Mouse (Mus musculus) small intestine, adult 2 months (tissue): ENCODE results near the gene Lrrc57. TPM values are rescaled to one million over a fixed set of nuclear protein-coding genes. Genes with fewer than 3 reads are reported as not detected.

Experiments
- H3K27ac ChIP-seq: fragments of 200-500 bp; 2 replicates; pipeline ENCODE4 v1.5.1; 2012; ENCODE audit warnings: low read depth, low read length, control low read depth, inconsistent platforms; ENCODE audit not compliant: insufficient read depth
- H3K27me3 ChIP-seq: fragments of 200-500 bp; 2 replicates; pipeline ENCODE4 v1.6.1; 2012; ENCODE audit warnings: mild to moderate bottlenecking, moderate library complexity, low read length, inconsistent platforms; ENCODE audit not compliant: control insufficient read depth, insufficient read depth
- H3K36me3 ChIP-seq: fragments of 200-500 bp; 2 replicates; pipeline ENCODE4 v1.6.1; 2012; ENCODE audit warnings: mild to moderate bottlenecking, low read length, control low read depth, inconsistent platforms; ENCODE audit not compliant: control insufficient read depth, insufficient read depth
- H3K4me1 ChIP-seq: fragments of 200-500 bp; 2 replicates; pipeline ENCODE4 v1.6.1; 2012; ENCODE audit warnings: low read length, inconsistent platforms, mixed read lengths; ENCODE audit not compliant: control insufficient read depth, insufficient read depth, insufficient read length
- H3K4me3 ChIP-seq: fragments of 200-500 bp; 2 replicates; pipeline ENCODE4 v1.5.1; 2012; ENCODE audit warnings: low read depth, mild to moderate bottlenecking, control low read depth, inconsistent platforms, low read length, moderate library complexity
- CTCF ChIP-seq: fragments of 200-500 bp; IDR thresholded peaks from 2 replicates; pipeline ENCODE4 v1.5.1; 2012; ENCODE audit warnings: low read depth, mild to moderate bottlenecking, control low read depth, inconsistent platforms, low read length, moderate library complexity, mixed read lengths; ENCODE audit not compliant: insufficient replicate concordance, insufficient read length; ENCODE audit errors: extremely low read depth
- POLR2A ChIP-seq: fragments of 200-500 bp; IDR thresholded peaks from 2 replicates; pipeline ENCODE4 v1.6.1; 2012; ENCODE audit warnings: low read depth, mild to moderate bottlenecking, control low read depth, inconsistent platforms, low read length, moderate library complexity
- WGBS: fragments of 180-500 bp; shearing (Covaris S2); methylation state at CpG from one replicate; pipeline ENCODE4 v1.1.7; 2018; 5-methylcytosine and 5-hydroxymethylcytosine counted together
- polyA plus RNA-seq: library from polyadenylated mRNA; depleted of rRNA; stranded (reverse); fragments of >200 nt; gene quantifications from 2 replicates; pipeline ENCODE4 v1.2.3, GENCODE M21; 2012; rRNA removed

Gene Lrrc57
- polyA plus RNA-seq, 1 experiment = 13.1 TPM

DNA sequence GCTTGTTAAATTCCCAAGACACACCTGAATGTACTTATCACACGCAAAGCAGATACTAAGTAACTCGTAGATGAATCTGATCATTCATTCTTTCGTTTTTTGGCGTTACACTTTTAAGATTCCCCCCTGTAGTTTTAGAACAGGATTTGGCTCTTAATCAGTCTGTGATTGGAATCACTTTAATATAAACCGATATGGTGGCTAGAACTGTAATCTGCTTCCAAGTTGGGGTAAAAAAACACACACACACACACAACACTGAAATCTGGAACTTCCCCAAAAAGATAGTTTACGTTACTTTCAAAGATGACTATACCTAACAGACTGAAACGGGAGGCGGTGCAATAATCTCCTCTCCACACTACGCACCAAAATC, 46.5 kb downstream of the Lrrc57 start:
- 6% methylated on average over 9 of the region's 9 CpGs for WGBS
- Histone ChIP-seq H3K36me3 (no peaks in the 10 kb centered on the region; the same call in 1 of the 2 replicates), H3K4me1 (no peaks in the 10 kb centered on the region; the same call in 1 of the 2 replicates), H3K4me3 (peak overlapping the region; percentile 83; the same call in 1 of the 2 replicates), H3K27me3 (no peaks in the 10 kb centered on the region), H3K27ac (peak overlapping the region; percentile 12; the same call in 1 of the 2 replicates)
- TF ChIP-seq POLR2A = no peak
- no peak for TF ChIP-seq CTCF

DNA sequence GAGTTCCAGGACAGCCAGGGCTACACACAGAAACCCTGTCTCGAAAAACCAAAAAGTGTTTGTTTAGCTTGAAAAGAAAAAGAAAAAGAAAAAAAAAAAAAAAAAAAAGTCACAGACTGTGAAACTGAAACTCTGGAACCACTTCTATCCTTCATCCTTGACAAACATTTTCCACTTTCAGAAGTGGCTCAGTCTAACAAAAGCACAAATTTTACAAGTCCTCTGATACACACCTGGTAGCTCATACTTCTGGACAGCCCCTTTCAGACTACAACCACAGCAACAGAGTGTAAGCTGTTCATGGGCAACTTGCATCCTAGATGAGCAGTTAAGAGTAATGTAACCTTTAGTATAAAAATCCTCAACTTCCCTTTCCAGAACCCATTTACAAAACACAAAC, 47.8 kb downstream of the Lrrc57 start:
- Histone ChIP-seq H3K4me3 (no peak overlapping the region), H3K4me1 (peaks cover 5% of the 10 kb centered on the region; the same call in 1 of the 2 replicates), H3K27me3 (no peaks in the 10 kb centered on the region), H3K27ac (no peak overlapping the region), H3K36me3 (no peaks in the 10 kb centered on the region; the same call in 1 of the 2 replicates)
- WGBS = 46% methylated on average over 1 of the region's 1 CpGs
- TF ChIP-seq CTCF (no peak), POLR2A (no peak)

- Histone ChIP-seq H3K27me3 (no peaks in the 10 kb centered on the region), H3K4me3 (no peak overlapping the region), H3K27ac (no peak overlapping the region), H3K4me1 (peaks cover 5% of the 10 kb centered on the region; the same call in 1 of the 2 replicates), H3K36me3 (peaks cover 5% of the 10 kb centered on the region)
- 62% methylated on average over 3 of the region's 3 CpGs for WGBS
- TF ChIP-seq POLR2A = no peak
- no peak for TF ChIP-seq CTCF
Measured at GRCm38 (mm10) chr2:120558813-120559212, 50.5 kb downstream of the Lrrc57 start.

DNA sequence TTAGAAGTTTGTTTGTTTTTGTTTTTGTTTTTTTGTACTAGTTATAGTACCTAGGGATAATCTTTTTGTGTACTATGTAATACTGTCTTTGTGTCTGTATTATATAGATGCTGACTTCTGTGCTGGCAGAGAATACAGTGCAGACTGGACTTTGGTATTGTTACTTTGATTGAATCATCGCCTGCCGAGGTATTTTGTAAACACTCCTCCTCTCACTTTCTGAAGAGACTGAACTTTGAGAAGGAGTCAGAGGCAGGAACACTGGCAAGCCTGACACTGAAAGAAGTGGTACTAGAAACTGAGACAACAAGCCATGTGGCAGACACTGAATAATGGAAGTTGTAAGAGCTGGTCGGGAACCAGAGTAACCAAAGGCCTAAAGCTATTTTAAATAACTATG, 52.5 kb downstream of the Lrrc57 start:
- Histone ChIP-seq H3K4me3 (no peak overlapping the region), H3K27ac (peak overlapping the region; percentile 55; the same call in 1 of the 2 replicates), H3K4me1 (peaks cover 5% of the 10 kb centered on the region; the same call in 1 of the 2 replicates), H3K27me3 (no peaks in the 10 kb centered on the region), H3K36me3 (peaks cover 11% of the 10 kb centered on the region)
- TF ChIP-seq CTCF (no peak), POLR2A (no peak)
- WGBS = 21% methylated on average over 3 of the region's 3 CpGs

Other genes starting within 250 kb of the Lrrc57 start
- 4.6 and 10.5 TPM in 2 replicates for gene Ganc, start 205.6 kb downstream of the Lrrc57 start, polyA plus RNA-seq
- gene Tmem87a, start 205.4 kb downstream of the Lrrc57 start, polyA plus RNA-seq = 1.4 and 2.7 TPM in 2 replicates
- gene Capn3, start 153.5 kb downstream of the Lrrc57 start, polyA plus RNA-seq = 0.76 and 1.3 TPM in 2 replicates
- 24.0 and 39.1 TPM in 2 replicates for gene Zfp106, start 45.7 kb downstream of the Lrrc57 start, polyA plus RNA-seq
- gene Snap23, start 41.8 kb downstream of the Lrrc57 start, polyA plus RNA-seq = 2.3 and 3.6 TPM in 2 replicates
- 0.53 and 1.6 TPM in 2 replicates for gene Haus2, start 137 bp downstream of the Lrrc57 start, polyA plus RNA-seq
- 1.2 and 2.1 TPM in 2 replicates for gene Stard9, start 19.6 kb upstream of the Lrrc57 start, polyA plus RNA-seq
- 12.9 and 19.8 TPM in 2 replicates for gene Cdan1, start 240.6 kb upstream of the Lrrc57 start, polyA plus RNA-seq
- 1.5 and 1.6 TPM in 2 replicates for gene Ttbk2, start 241.1 kb upstream of the Lrrc57 start, polyA plus RNA-seq